Mouse (Mus musculus) layer of hippocampus, postnatal 36 days (tissue): ENCODE measurements around the gene Pou2f1. TPM values are rescaled to one million over a fixed set of nuclear protein-coding genes. Genes with fewer than 3 reads are reported as not detected.
"Not testable (repeated sequence)": the region's sequence is repeated elsewhere in the genome, so short reads cannot be mapped to it uniquely, and the experiment has no call there.

Experiments used
- DNase-seq, 2 experiments: peaks; one replicate each; pipeline ENCODE4 v3.0.0; 2022
- total RNA-seq, 2 experiments: library from RNA; stranded (reverse); gene quantifications; 2 replicates each; pipeline ENCODE4 v1.2.3; 2021

The Pou2f1 gene
- total RNA-seq, 2 experiments from 2014 or later, result 16.8 to 18.1 TPM

DNA sequence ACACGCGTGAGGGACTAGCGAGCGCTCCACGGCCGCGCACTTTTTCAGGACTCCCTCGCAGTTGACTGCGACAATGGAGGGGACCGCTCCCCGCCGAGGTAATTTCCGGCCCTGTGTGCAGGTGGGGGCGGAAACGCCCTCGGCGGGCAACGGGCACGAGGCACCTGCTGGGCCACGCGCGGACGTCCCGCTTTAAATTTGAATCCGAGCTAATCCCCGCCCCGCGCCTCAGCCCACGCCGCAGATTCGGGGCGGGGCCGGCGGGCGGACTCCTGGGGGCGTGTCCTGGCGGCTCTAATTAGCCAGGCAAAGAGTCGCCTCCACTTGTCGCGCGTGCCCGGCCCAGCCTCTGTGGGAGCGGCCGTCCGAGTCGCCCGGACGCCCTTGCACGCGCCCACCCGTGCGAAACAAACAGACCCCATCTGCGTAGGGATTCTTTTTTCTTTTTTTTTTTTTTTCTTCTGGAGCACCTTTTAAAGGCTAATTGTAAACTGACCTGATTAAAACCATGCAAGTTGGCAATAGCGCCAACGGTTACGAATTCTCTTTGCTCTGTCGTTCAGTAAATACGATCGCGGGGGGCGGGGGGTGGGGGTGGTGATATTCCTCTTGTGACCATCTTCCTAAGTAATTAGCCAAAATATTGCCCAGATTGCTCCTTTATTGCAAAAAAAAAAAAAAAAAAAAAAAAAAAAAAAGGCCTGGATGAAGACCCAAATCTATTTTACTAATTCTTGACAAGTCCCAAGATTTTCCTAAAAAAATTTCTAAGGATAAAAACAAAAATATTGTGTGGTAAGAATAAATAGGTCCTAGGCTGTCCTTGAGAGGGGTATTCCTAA is 924 bp upstream of the Pou2f1 start:
- peak; percentile 92 for DNase-seq

DNA sequence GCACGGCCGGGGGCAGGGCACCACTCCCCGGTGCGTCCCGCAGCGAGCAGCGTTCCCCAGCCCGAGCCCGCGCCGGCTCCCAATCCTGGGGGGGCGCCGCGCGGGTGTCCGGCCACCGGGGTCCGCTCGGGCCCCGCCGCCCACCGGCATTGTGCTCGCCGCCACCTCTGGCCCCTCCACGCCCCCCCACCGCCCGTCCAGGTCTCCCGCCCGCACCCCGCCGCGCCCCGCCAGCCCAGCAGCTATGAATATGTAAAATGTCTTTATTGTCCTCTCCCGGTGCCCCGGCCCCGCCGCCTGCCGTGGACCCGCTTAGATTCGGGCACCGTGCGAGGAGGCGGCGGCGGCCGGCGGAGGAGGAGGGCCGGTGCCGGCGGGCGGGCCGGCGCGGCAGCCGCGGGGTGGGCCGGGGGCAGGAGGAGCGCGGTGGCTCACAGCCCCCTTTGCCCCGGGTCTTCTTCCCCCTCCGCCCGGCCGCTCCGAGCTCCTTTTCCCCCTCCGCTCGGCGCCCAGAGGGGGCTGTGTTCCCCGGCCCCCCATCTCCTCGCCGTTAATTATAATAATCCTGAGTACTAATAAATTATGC is 481 bp downstream of the Pou2f1 start:
- DNase-seq, result no peak

DNA sequence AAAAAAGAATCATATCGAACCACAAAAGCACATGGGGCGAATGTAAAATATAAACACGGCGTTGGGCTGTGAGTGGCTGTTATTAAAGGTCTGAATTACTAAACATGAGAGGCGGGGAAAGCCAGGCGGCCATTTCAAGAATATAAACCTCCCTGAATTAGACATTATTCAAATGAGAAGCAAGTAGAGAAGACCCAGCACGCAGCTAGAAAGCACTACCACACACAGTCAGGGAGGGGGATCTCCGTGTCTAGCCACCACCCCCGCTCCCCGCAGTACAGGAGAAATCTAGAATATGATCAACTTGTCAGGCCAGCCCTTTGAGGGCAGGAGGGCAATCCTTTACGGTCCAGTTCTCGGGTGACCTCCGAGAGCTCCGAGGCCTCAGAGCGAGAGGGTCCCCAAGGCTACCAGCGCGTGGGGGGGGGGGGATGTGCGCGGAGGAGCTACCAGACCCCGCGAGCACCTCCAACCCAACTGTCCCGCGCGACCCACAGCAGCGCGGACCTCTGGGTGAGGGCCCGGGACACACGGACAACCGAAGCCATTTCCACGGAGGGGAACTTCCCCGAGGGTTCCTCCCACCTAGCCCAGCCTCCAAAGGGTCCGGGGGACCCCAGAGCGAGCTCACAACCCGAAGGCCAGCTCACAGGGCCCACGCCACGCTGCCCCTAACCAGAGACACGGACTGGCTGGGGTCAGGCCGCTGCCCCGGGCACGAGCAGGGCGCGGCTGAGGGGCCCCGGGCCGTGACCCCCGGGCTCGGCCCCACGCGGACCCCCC is 1.2 kb downstream of the Pou2f1 start:
- peak; percentile 30 to 37 for DNase-seq

DNA sequence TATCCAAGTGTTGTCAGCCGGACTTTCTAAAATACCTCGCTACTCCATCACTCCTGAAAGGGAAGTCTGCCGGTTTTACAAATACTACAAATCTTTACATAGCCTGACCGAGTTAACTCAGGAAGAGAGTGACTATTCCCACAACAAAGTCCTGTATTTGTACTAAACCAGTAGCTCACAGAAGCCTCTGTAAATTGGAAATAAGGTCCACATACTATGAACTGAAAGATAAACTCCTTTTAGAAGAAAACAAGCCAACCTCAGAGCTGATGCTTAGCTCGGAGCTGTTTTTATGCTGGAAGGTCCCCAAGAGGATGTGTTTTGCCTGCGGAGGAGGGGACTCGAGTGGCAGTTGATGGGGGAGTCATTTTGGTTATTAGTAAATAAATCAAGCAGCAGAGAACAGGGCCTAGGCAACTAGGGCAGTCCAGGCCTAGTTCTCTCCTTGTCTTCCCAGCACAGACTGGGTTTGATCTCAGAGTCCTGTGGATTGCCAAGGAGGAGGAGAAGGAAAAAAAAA is 1.8 kb downstream of the Pou2f1 start:
- DNase-seq, result peak; percentile 17 to 23

DNA sequence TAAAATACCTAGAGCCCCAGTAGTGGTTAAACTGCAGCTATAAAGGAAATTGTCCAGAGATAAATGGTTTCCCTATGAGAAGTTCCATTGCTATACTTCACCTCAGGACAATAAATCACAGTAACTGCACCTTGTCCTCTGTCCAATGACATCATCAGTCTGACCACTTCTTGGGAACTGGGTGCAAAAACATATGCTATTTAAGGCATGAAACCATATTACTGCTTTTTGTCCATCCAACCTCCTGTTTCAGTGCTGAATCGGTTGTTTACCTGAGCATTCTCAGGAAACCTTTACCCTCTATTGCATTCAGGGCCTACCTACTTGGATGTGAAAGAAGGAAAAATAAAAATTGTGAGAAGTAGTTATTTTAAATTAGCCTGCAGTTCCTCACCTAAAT is 2.8 kb downstream of the Pou2f1 start:
- DNase-seq, result no peak

DNA sequence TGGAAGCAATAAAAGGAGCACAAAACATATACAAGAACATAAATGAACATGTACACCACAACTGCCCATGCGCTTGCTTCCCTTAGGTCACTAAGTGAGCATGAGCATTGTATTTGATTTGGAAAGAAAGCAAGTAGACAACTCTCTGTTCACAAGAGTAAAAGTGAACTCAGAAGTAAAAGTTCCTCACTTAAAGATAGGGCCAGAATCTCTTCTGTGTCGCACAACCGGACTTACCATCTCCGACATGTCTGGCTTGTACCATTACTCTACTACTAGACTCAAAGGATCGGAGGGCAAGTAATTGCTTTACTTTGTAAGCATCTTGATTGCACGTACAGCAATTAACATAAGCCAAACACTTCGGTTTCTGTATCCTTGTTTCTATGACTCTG is 6.8 kb downstream of the Pou2f1 start:
- no peak for DNase-seq

DNA sequence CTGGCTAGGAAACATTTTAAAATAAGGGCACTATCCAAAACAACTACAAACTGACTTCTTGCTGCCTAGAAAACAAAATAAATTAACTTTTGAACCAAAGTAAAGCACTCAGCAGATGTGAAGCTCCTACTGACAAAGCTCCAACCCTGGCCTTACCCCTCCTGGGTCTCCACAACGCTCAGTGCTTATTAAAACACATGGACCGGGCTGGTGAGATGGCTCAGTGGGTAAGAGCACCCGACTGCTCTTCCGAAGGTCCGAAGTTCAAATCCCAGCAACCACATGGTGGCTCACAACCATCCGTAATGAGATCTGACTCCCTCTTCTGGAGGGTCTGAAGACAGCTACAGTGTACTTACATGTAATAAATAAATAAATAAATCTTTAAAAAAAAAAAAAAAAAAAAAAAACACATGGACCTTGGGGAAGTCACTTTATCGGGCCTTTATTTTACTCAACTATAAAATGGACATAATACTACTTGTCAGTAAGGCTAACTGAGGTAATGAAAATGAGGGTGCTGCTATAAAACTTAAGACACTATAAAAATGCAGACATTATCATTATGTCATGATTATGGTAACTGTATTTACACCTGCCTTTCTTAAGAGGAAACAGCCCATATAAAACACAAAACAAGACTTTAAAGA is 7.3 kb downstream of the Pou2f1 start:
- not testable (repeated sequence) for DNase-seq

DNA sequence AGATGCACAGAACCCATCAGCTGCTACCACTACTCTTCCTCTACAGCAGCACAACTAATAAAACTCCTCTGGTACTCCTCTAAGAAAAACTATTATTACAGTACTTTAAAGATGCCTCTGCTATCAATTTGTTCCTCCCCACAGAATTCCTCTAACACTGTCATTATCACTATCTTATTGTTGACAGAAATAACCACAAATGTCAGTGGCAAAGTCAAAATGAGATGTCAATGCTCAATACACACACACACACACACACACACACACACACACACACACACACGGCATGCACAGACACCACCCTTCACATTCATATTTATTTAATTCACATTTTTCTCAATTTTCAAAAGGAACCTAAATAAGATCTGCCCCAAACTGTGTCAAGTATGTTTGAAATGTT is 8.2 kb downstream of the Pou2f1 start:
- DNase-seq, result no peak

DNA sequence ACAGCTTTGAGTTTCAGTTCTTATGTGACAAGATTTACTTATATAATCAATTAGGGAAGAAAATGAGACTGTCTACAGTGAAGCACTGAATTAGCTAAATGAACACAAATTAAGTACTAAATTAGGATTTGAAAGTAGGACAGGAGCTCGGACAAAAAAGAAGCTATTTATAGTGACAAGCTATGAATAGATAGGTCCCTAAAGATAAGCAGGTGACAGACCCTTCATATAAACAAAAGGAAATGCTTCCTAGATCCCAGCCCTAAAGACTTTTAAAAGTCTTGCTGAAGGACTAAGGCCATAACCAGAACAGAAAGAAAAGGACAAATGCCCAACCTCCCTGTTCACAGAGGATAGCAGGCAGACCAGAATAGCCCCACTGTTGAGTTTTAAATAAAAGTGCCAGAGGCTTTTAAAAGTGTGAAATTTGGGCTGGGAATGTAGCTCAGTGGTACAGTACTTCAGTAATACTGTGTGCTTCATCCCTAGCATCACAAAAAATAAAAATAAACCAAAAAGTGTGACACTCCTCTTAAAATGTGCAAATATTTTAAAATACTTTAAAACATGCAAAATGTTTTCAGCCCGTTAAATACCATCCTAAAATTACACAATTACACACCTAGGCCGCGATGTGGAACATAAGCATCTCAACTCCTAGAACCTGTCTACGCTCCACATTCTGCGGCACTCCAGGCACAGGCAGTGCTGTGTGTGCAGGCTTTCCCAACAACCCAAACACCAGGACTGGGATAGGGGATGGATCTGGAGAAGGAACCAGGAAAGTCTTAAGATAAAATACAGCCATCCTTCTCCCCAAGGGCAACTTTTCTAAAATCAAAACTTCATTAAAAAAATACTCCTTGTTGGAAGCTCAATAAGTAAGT is 9.0 kb downstream of the Pou2f1 start:
- DNase-seq, result no peak

DNA sequence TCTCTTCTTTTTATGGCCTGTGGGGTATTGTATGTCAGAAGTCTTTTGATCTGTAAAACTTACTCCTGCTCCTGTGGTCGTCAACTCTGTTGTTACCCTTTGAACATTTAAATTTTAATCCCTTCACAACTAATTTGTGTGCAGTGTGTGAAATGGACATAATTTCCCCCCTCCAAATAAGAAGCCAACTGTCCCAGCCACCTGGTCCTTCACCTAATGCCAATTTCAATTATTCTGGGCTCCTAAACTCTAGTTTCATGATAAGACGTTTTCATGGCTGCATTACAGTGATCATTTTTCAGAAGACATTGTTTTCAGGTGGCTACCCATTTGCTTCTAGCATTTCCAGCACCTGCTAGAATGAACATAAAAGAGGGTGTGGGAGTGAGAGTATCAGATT is 13.9 kb downstream of the Pou2f1 start:
- DNase-seq, result no peak

DNA sequence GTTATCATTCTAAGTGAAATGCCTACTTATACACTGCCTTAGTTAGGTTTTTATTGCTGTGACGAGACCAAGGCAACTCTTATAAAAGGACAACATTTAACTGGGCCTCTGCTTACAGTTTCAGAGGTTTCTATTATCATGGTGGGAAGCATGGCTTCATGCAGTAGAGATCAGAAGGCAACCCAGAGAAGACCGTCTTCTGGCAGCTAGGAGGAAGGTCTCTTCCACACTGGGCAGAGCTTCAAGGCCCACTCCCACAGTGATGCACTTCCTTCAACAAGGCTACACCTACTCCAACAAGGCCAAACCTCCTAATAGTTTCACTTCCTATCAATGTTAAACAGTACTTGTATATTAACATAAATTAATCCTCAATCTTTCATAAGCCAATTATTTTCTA is 14.4 kb downstream of the Pou2f1 start:
- DNase-seq, result no peak

DNA sequence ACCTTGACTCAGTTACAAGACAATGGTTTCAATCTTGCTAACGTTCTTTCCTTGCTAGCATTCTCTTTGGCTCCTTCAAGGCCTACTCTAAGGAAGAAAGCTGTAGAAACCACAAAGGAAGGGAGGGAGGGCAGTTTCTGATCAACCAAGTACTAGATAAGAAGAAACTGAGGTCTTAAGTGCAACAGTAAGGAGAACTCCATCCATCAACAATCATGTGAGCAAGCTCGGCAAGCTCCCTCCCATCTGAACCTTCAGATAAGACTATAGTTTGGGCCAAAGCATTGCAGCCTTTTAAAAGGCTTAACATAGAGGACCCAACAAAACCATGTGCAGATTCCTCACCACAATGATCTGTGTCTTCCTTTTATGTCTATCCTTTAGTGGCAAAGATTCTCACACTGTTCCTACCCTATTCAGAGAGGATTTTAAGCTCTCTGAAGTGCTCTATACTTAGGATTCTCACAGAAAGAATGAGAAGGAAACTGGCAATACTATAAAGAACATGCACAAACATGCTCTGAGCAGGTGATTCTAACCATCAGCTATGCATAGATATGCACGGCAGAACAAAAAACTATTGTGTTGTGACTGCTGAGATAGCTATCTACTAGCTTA is 16.6 kb downstream of the Pou2f1 start:
- no peak for DNase-seq

DNA sequence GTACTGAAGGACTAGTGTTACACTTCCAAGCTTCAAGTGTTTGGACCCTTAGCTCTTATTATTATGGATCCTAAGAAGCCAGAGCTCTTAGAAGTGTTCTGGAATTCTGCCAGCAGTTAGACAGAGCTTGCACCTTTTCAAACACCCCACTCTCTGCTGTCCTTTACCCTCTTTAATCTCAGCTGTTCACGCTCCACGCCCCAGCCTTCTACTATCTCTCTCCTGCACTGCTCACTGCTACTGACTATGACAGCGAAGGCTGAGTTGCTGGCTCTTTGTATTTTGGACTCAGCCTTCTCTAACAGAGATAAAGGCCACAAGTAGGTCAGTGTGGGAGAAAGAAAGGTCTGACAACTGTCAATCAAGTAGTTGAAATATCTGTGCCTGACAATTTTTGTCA is 17.3 kb downstream of the Pou2f1 start:
- DNase-seq, result no peak

DNA sequence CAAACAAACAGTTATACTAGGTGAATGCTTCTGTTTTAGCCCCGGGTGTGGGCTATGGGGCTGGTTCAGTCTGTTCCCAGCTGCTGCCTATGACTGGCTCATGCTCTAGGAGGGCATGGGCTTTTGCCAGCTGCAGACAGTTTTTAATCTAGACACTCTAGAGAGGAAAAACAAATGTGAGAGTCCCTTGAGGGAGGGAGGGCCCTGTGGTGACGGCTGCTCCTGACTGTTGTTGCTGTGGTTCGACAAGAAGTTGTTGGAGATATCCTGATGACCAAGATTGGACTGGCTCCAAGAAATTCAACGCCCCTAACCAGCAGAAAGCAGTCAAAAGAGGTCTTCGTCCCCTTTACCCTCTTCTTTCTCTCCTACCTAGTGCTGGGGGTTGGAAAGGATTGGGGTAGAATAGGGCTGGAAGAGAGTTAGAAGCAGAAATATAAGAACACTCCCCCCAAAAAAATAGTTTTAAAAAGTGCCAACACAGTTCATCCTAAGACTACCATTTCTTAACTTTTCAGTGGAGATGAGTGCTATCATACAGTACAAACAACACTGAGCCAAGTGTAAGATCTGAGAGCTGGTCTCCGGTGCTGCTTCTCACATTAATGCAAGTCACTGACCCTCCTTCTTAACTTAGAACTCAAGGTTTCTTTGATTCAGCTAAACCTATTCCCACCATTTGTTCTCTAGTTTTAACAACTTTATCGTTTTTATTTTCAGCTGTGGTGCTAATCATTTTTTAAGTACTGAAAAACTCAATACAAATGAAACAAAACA is 25.6 kb downstream of the Pou2f1 start:
- DNase-seq, result no peak

DNA sequence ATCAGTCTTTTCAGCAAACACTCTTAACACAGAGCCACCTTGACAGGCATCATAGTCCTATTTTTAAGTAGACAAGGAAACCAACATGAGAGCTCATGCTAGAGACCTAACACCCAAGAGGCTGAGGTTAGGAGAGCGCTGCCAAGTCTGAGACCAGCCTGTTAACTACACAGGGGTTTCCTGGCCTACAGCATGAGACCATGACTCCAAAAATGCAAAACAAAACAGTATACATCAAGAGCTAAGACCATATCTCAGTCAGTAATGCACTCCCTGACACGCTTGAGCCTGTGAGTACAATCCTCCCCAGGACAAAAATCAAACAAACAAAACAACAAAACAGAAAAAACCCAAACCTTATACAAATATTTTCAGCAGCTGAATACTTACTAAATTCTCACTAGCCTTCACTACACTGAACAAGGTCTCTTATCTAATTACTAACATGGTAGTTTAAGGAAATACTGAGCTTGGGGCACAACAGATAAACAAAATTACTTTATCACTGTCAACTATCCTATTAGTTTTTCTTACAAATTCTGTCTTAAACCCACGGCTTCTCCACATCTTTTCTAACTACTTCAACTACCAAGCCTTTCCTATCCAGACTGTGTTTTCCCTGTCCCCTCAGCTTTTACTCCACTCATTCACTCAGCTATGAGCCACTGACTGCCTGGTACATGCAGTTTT is 33.3 kb downstream of the Pou2f1 start:
- no peak for DNase-seq

DNA sequence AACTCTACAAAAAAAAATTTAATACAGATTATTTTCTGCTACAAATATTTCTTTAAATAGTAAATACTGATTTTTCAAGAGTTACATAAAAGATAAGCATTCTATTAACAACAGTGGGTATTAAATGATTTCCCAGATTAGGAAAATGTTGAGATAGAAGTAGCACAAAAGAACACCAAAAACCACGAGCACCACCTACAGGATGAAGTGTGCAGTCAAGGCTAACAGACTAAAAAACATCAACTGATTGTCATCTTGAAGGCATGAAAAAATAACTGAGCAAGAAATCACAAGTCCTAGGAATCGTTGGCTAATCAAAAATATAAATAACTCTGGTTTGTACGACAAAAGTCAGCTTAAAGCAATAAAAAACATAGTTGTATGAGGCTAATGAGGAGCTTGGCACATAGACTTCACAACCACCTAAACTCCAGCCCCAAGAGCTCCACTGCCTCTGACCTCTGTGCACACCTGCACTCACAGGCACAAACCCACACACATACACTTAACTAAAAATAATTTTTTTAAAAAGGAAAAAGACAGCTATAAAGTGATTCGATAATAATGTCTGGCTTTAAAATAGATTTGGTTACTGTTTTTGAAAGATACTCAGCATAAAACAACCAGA is 35.3 kb downstream of the Pou2f1 start:
- peak in 1 of 2 experiments; percentile 49 for DNase-seq

DNA sequence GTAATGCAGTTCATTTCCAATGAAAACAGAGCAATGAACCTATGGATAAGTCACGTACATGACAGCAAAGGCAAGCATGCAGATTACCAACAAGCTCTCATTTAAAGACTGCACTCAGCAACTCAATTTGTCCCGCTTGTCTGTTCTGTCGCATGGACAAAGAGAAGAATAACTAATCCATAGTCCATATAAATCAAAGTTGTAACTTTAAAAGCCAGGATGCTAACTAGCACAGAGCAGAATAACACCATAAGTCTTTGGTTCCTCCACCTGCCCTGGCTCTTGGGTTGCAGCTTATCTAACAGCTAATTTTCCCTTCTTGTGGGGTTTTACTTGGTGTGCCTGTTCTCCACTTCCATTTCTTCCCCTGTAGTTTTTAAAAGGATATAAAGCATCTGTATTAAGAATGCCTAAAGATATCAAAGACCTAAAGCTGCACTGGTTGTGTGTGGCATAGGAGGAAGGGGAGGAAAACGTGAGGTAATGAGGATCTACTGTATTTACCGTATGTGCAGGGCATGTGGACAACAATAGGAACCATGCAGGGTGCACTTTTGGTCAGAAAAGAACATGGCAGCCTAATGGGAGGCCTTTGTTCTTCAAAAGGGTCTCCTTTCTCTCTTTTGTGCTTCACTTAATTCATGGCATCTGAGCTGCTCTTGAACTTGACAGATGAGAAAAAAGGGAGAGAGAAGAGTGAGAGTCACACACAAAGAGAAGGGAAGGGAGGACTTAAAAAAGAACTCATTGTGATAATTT is 36.1 kb downstream of the Pou2f1 start:
- no peak for DNase-seq

DNA sequence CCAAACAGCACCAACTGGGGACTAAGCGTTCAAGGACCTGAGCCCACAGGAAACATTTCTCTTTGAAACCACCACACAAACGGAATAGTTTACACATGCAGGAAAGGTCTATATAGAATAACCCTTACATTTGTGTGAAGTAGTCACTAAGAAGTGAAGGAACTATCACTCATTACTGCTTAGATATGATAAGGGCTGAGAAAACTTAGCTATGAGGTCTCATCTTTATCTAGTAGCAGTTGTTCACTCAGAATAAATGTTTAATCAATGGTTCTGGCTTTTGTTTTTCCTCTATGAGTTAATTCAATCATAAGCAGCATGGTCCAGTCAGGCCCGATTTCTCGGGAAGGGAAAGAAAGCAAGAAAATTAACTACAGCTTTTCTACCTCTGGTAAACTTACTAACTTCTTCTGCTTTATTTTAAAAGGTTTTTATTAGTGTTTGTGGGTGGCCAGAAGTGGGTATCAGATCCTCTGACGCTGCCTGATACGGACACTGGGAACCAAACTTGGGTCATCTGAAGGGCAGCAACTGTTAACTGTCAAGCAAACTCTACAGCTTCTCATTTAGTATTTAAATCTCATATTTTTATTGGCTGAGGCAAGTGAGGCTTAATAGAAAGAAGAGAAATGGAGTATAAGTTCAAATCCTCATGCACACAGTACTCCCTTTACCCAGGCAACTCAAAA is 40.7 kb downstream of the Pou2f1 start:
- no peak for DNase-seq
